Mouse (Mus musculus) B cell, adult 2 months (primary cell): ENCODE results near the gene Bcl11b.

Experiments used
- DNase-seq, 2 experiments: peaks; one replicate each; pipeline ENCODE4 v3.0.0; 2022

The Bcl11b gene

GRCm38 (mm10) chr12:107969841-107970371 is 33.5 kb downstream of the Bcl11b start:
- no peak for DNase-seq

- no peak for DNase-seq
These were observed 34.3 kb downstream of the Bcl11b start for GRCm38 (mm10) chr12:107969126-107969525.

GRCm38 (mm10) chr12:107968331-107968730 is 35.1 kb downstream of the Bcl11b start:
- no peak for DNase-seq

- no peak for DNase-seq
These were observed 36.4 kb downstream of the Bcl11b start for GRCm38 (mm10) chr12:107967026-107967425.

- no peak for DNase-seq
These were observed 38.3 kb downstream of the Bcl11b start for GRCm38 (mm10) chr12:107965103-107965502.

- no peak for DNase-seq
These were observed 38.9 kb downstream of the Bcl11b start for GRCm38 (mm10) chr12:107964396-107965085.

GRCm38 (mm10) chr12:107962852-107963251 is 40.5 kb downstream of the Bcl11b start:
- no peak for DNase-seq

GRCm38 (mm10) chr12:107961843-107962242 is 41.6 kb downstream of the Bcl11b start:
- no peak for DNase-seq

GRCm38 (mm10) chr12:107960789-107961491 is 42.5 kb downstream of the Bcl11b start:
- DNase-seq: no peak

GRCm38 (mm10) chr12:107960365-107960764 is 43.0 kb downstream of the Bcl11b start:
- DNase-seq: no peak

- DNase-seq: no peak
These were observed 43.5 kb downstream of the Bcl11b start for GRCm38 (mm10) chr12:107959872-107960271.

- no peak for DNase-seq
These were observed 50.2 kb downstream of the Bcl11b start for GRCm38 (mm10) chr12:107953044-107953684.

- no peak for DNase-seq
These were observed 51.1 kb downstream of the Bcl11b start for GRCm38 (mm10) chr12:107952318-107952724.

- no peak for DNase-seq
These were observed 52.7 kb downstream of the Bcl11b start for GRCm38 (mm10) chr12:107950667-107951179.

GRCm38 (mm10) chr12:107949416-107949815 is 54.0 kb downstream of the Bcl11b start:
- no peak for DNase-seq

- DNase-seq: no peak
These were observed 61.3 kb downstream of the Bcl11b start for GRCm38 (mm10) chr12:107942100-107942499.

- no peak for DNase-seq
These were observed 62.6 kb downstream of the Bcl11b start for GRCm38 (mm10) chr12:107940774-107941173.

GRCm38 (mm10) chr12:107939177-107939576 is 64.2 kb downstream of the Bcl11b start:
- no peak for DNase-seq

GRCm38 (mm10) chr12:107936972-107937371 is 66.4 kb downstream of the Bcl11b start:
- DNase-seq: no peak

GRCm38 (mm10) chr12:107936406-107936805 is 67.0 kb downstream of the Bcl11b start:
- no peak for DNase-seq

- DNase-seq: no peak
These were observed 68.5 kb downstream of the Bcl11b start for GRCm38 (mm10) chr12:107934831-107935437.

GRCm38 (mm10) chr12:107932140-107932539 is 71.3 kb downstream of the Bcl11b start:
- DNase-seq: no peak

GRCm38 (mm10) chr12:107931476-107931875 is 71.9 kb downstream of the Bcl11b start:
- DNase-seq: no peak
